Mouse (Mus musculus) kidney, embryonic 14.5 days (tissue): Measurements from ENCODE around the gene Tpk1. TPM values are rescaled to one million over a fixed set of nuclear protein-coding genes. Genes with fewer than 3 reads are reported as not detected.
A peak's percentile ranks its signal among the peaks of the same experiment; 100 is the strongest.

Experiments
- ATAC-seq: fragments of 200-750 bp; cut with Nextera tagmentation; 2 replicates; pipeline ENCODE4 v1.8.0; 2017; ENCODE audit warnings: moderate number of reproducible peaks, mild to moderate bottlenecking, moderate TSS enrichment, moderate library complexity; ENCODE audit not compliant: low FRiP score, low TSS enrichment
- H3K27ac ChIP-seq: fragments of 300-500 bp; sonication (generic); 2 replicates; pipeline ENCODE4 v1.5.1; 2014; ENCODE audit warnings: low read depth, mild to moderate bottlenecking, low read length, moderate library complexity, mixed read lengths
- H3K27me3 ChIP-seq: fragments of 300-500 bp; sonication (generic); 2 replicates; pipeline ENCODE4 v1.6.1; 2014; ENCODE audit warnings: mild to moderate bottlenecking, low read length; ENCODE audit not compliant: control insufficient read depth, insufficient read depth
- H3K36me3 ChIP-seq: fragments of 300-500 bp; sonication (generic); 2 replicates; pipeline ENCODE4 v1.6.1; 2014; ENCODE audit warnings: low read length, mixed read lengths; ENCODE audit not compliant: control insufficient read depth, insufficient read depth
- H3K4me1 ChIP-seq: fragments of 300-500 bp; sonication (generic); 2 replicates; pipeline ENCODE4 v1.6.1; 2014; ENCODE audit warnings: low read length, mixed read lengths; ENCODE audit not compliant: control insufficient read depth, insufficient read depth
- H3K4me2 ChIP-seq: fragments of 300-500 bp; sonication (generic); replicated peaks from 2 replicates; pipeline ENCODE4 v1.6.1; 2014; ENCODE audit warnings: low read depth, mild to moderate bottlenecking, low read length
- H3K4me3 ChIP-seq: fragments of 300-500 bp; sonication (generic); 2 replicates; pipeline ENCODE4 v1.5.1; 2014; ENCODE audit warnings: mild to moderate bottlenecking, low read length
- H3K9ac ChIP-seq: fragments of 300-500 bp; sonication (generic); 2 replicates; pipeline ENCODE4 v1.6.1; 2014; ENCODE audit warnings: low read depth, mild to moderate bottlenecking, low read length, moderate library complexity
- H3K9me3 ChIP-seq: fragments of 300-500 bp; sonication (generic); 2 replicates; pipeline ENCODE4 v1.6.1; 2016; ENCODE audit warnings: low read length; ENCODE audit not compliant: control insufficient read depth
- WGBS: fragments of 180-500 bp; shearing (Covaris S2); extraction: QIAGEN DNeasy Blood & Tissue Kit; methylation state at CpG from one replicate; pipeline ENCODE4 v1.1.7; 2014; 5-methylcytosine and 5-hydroxymethylcytosine counted together
- polyA plus RNA-seq: library from polyadenylated mRNA; unstranded; fragments of >200 nt; fragmentation: Nextera tagmentation; extraction: Ambion mirVana; gene quantifications from 2 replicates; pipeline ENCODE4 v1.2.1, GENCODE M21; 2014

The Tpk1 gene
- polyA plus RNA-seq, 1 experiment from 2014 or later, result 14.2 TPM

DNA sequence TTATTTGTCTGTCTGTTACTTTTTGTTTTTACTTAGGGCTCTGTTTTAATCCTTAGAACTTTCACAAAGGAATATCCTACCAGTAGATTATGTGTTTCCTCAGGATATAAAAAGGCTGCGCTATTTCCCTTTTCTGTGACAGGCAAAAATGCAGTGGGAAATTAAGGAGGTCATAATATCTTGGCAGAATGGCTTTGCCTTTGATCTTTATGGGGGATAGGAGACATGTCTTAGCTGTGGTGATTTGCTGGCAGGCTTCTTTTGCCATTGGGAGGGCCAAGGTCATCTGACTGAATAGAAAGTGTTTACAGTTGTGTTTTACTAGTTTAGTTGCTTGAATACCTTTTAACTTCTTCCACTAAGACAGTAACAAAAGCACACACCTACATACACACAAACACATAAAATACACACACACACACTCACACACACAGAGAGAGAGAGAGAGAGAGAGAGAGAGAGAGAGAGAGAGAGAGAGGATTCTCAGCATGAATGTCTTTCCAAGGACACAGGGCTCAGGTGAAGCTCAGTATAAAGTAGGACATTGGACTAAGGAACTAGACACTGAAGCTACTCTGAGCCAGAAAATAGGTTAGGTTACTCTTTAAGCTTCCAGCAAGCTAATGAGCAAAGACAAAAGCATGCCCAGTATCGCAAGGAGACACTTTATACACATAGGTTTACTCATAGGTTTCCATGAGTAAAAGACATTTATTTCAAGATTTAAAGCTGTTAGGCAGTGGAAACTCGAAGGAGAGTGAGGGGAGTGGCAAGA, 9.1 kb upstream of the Tpk1 start:
- no peaks in the 10 kb centered on the region; the same call in 1 of the 2 replicates for H3K9me3 ChIP-seq
- H3K27ac ChIP-seq, result peak overlapping the region; percentile 17; the same call in 1 of the 2 replicates
- no peaks in the 10 kb centered on the region for H3K36me3 ChIP-seq
- H3K4me3 ChIP-seq, result no peak overlapping the region
- 37% methylated on average over 3 of the region's 3 CpGs for WGBS
- H3K4me2 ChIP-seq, result no peak overlapping the region
- H3K9ac ChIP-seq, result no peak overlapping the region
- peaks cover 5% of the 10 kb centered on the region; the same call in 1 of the 2 replicates for H3K4me1 ChIP-seq
- ATAC-seq, result peak; percentile 53; the same call in 1 of the 2 replicates
- H3K27me3 ChIP-seq, result no peaks in the 10 kb centered on the region

DNA sequence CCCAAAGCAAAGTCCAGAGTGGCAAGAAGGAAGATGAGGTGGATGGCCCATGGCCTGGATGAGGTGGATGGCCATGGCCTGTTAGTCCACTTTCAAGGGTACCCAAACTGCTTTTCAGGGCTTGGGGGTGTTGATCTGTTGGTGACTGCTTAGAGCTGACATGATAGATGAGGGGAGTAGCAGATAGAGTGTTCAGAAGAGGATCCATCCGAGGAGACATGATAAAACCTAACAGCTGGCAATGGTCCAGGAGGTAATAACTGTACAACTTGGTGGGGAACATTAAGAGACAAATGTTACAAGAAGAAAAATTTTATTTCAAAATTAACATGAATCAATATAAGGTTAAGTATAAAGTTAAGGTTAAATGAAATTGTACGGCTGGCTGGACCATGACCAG, 4.9 kb upstream of the Tpk1 start:
- H3K9me3 ChIP-seq, result peaks cover 3% of the 10 kb centered on the region; the same call in 1 of the 2 replicates
- H3K4me3 ChIP-seq, result no peak overlapping the region
- no peak overlapping the region for H3K4me2 ChIP-seq
- no peaks in the 10 kb centered on the region for H3K27me3 ChIP-seq
- H3K27ac ChIP-seq, result no peak overlapping the region
- H3K9ac ChIP-seq, result no peak overlapping the region
- WGBS, result 67% methylated on average over 2 of the region's 2 CpGs
- ATAC-seq, result no peak
- H3K36me3 ChIP-seq, result no peaks in the 10 kb centered on the region
- peaks cover 5% of the 10 kb centered on the region; the same call in 1 of the 2 replicates for H3K4me1 ChIP-seq

DNA sequence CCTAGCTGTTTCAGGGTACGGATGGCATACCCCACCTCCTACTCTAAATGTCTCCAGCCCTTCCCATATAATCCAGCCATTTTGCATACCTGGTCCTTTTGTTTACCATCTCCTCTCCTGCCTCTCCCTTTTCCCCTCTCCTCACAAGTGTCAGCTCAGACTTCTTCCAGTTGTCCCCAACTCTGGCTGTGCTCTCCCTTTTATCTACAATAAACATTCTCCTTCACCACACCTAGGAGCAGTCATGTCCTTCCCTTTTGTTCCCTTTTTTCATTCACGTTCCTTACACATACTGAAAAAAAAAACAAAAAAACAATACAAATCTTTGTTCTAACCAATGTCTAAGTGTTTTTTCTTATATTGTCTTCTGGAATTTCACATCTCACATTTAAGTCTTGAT, 1.6 kb upstream of the Tpk1 start:
- Histone ChIP-seq H3K4me1 (no peaks in the 10 kb centered on the region), H3K27me3 (no peaks in the 10 kb centered on the region), H3K9ac (no peak overlapping the region), H3K27ac (no peak overlapping the region), H3K4me2 (no peak overlapping the region), H3K4me3 (no peak overlapping the region), H3K36me3 (no peaks in the 10 kb centered on the region), H3K9me3 (peaks cover 3% of the 10 kb centered on the region; the same call in 1 of the 2 replicates)
- 89% methylated on average over 2 of the region's 2 CpGs for WGBS
- ATAC-seq, result no peak

DNA sequence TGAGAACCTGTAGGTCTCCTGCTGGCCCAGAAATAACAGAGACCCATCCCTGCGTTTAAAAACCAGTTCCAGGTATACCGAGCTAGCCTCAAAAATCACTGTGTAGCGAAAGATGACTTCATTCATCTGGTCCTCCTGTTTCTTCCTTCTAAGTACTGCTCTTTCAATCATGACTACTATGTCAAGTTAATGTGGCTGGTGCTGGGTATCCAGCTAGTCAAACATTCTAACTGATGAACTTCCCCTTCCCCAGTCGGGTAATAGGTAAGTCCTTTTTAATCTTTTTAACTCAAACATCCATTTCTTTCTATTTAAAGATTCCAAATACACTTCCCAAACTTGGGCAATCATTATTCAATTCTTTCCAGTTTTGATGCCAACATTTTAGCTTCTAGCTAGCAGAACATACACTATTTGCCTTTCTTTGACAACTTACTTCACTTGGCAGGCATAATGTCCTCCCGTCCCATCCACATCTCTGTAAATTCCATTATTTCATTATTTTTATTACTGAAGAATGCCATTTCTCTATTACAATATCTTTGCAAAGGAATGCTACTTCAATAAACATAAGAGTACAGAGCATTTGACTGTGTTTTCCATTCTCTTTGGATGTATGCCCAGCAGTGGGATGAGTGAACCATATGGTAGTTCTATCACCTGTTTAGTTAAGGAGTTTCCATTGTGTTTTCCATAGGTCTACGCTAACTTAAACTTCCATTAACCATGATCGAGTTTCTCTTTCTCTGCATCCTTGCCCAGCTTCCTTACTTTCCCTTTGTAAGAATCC, 728 bp upstream of the Tpk1 start:
- Histone ChIP-seq H3K4me1 (no peaks in the 10 kb centered on the region), H3K4me2 (peak overlapping the region; percentile 55), H3K27me3 (no peaks in the 10 kb centered on the region), H3K27ac (peak overlapping the region; percentile 91; the same call in 1 of the 2 replicates), H3K4me3 (peak overlapping the region; percentile 52; the same call in 1 of the 2 replicates), H3K36me3 (no peaks in the 10 kb centered on the region; the same call in 1 of the 2 replicates), H3K9ac (peak overlapping the region; percentile 67; the same call in 1 of the 2 replicates), H3K9me3 (peaks cover 3% of the 10 kb centered on the region; the same call in 1 of the 2 replicates)
- 88% methylated on average over 7 of the region's 7 CpGs for WGBS
- ATAC-seq, result peak; percentile 1; the same call in 1 of the 2 replicates

DNA sequence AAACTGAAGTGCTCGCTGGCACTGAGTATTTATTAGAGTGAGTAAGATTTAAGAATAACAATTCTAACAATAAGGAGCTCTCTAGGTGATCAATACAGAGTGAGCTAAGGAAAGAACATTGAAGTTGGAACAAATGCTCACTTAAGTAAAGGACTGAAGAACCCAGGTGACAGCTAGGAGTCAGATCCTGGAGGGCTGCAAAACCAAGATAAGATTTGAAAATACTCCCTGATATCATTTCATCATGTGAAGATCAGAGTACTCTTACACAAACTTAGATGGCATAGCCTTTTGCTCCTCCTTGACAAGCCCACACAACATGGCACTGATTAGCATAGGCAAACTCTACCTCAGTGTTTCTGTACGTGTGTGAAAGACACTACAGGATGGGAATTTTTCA, 4.3 kb downstream of the Tpk1 start:
- Histone ChIP-seq H3K27me3 (no peaks in the 10 kb centered on the region), H3K27ac (no peak overlapping the region), H3K4me2 (no peak overlapping the region), H3K4me3 (no peak overlapping the region), H3K36me3 (no peaks in the 10 kb centered on the region; the same call in 1 of the 2 replicates), H3K9ac (no peak overlapping the region), H3K9me3 (no peaks in the 10 kb centered on the region), H3K4me1 (no peaks in the 10 kb centered on the region)
- WGBS, result 91% methylated on average over 2 of the region's 2 CpGs
- ATAC-seq, result no peak

DNA sequence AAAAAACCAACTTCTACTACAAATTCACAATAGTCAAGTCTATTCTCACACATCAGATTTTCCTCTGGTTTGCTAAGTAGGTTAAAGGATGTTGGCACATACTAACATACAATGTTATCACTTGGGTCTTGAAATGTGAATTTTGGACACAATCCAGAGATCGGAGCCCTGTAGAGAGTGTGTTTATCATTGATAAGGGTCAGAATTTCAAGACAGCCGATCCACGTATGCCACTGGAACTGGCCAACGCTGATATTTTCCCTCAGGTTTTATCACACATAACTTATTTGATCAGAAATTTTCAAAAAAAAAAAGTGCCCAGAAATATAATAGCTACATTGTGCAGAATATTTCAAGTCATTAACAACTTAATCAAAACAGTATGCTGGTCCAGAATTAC, 7.8 kb downstream of the Tpk1 start:
- Histone ChIP-seq H3K9ac (no peak overlapping the region), H3K4me3 (no peak overlapping the region), H3K27me3 (no peaks in the 10 kb centered on the region), H3K27ac (no peak overlapping the region), H3K4me2 (no peak overlapping the region), H3K4me1 (no peaks in the 10 kb centered on the region), H3K36me3 (no peaks in the 10 kb centered on the region; the same call in 1 of the 2 replicates), H3K9me3 (no peaks in the 10 kb centered on the region)
- 88% methylated on average over 4 of the region's 4 CpGs for WGBS
- no peak for ATAC-seq

DNA sequence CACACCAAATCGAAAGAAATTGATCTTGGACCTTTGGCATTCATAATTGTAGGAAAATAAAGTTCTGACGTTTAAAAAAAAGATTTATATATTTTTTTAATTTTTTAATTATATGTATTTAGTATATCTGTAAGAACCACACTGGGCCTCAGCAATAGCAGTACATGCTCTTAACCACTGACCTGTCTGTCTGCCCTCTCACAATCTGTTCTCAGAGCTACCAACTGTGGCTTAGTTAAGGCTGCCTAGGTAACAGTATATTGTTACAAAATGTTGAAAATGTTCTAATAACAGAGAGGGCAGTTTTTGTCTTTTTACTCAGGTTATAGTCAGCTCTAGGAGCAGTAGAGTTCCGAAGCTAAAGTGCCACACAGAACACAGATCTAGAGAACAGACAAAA, 8.2 kb downstream of the Tpk1 start:
- Histone ChIP-seq H3K27ac (no peak overlapping the region), H3K9ac (no peak overlapping the region), H3K27me3 (no peaks in the 10 kb centered on the region), H3K4me2 (no peak overlapping the region), H3K9me3 (no peaks in the 10 kb centered on the region), H3K4me3 (no peak overlapping the region), H3K36me3 (no peaks in the 10 kb centered on the region; the same call in 1 of the 2 replicates), H3K4me1 (no peaks in the 10 kb centered on the region)
- 91% methylated on average over 3 of the region's 3 CpGs for WGBS
- ATAC-seq, result no peak

DNA sequence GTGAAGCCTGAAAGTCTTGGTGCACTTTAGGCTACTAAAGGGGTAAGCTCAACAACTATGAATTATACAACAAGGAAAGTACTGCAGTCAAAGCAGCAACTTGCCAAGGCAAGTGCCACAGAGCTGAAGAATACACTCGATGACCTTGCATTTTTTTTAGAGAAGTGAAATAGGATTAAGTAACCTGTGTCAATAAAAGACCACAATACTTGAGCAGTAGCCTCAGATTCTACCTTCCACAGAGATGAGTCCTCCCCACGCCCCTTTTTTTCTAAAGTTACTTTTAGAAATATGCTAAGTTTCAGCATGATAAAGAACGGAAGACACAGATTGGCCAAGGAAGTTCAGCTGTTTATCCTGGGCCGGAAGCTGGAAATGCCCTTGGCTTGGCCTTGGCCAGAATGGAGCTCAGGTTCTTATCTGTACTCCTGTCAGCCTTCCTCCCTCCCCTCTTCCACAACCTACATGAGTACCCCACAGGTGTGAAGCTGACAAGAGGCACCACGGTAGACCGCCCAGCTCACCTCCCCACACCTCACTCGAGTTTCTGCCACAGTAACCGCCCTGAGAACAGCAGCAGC, 11.1 kb downstream of the Tpk1 start:
- Histone ChIP-seq H3K9ac (no peak overlapping the region), H3K27ac (no peak overlapping the region), H3K4me2 (no peak overlapping the region), H3K4me1 (no peaks in the 10 kb centered on the region), H3K27me3 (no peaks in the 10 kb centered on the region), H3K36me3 (no peaks in the 10 kb centered on the region), H3K4me3 (no peak overlapping the region), H3K9me3 (no peaks in the 10 kb centered on the region)
- ATAC-seq, result no peak
- WGBS, result 83% methylated on average over 8 of the region's 8 CpGs
